In genomic region chr14:19817949-19818348, GRCm38 (mm10) we compare ENCODE assay signal across 8 mouse cellular contexts. TPM values are rescaled to one million over a fixed set of nuclear protein-coding genes. Genes with fewer than 3 reads are reported as not detected.
DNase-seq lines count a peak whose midpoint lies in the region; ATAC-seq lines count a peak whose summit lies in the region.

No protein-coding gene starts in this region.

- no peak for ATAC-seq in cerebellum, adult (ENCODE audit: insufficient number of reproducible peaks, low FRiP score, low TSS enrichment)
- ATAC-seq in megakaryocyte progenitor cell, adult 5-6 weeks (replicated peaks; ENCODE audit: poor library complexity): peak; percentile 97

- intact Hi-C loops in heart, postnatal 10 days (cut with DNase I): loop anchor here (1.0 to 2.0 kb wide), 2 partner anchors 67 to 112 kb away; partner anchors contain the start of gene Nid2

- peak; percentile 37 for DNase-seq in cerebellum, adult 11 months
- peak; percentile 67 for DNase-seq in adrenal gland, adult 2 months
- DNase-seq in embryo, embryonic 9.5 days (ENCODE audit: extremely low spot score): peak; percentile 69
- DNase-seq in heart, postnatal 10 days: peak; percentile 82 to 91
- peak; percentile 69 to 95 for DNase-seq in layer of hippocampus, postnatal 25 days (ENCODE audit: extremely low spot score in 1 of 2, low spot score in 1 of 2)
- DNase-seq in skeletal muscle tissue, adult 2 months (ENCODE audit: low read depth, low spot score): peak; percentile 61

RNA-seq across cellular contexts. Expression of gene Rtraf, which starts 5.7 kb away (rescaled TPM):
- total RNA-seq in adrenal gland, adult 2 months (2021): 10 to 100 TPM; 75.4 to 84.4 TPM
- polyA plus RNA-seq in adrenal gland, adult 2 months (2012; rRNA removed): 7.3 and 12.6 TPM in 2 replicates
- total RNA-seq in heart, postnatal 10 days (2021): 10 to 100 TPM; 75.5 to 77.7 TPM
- 10 to 100 TPM; 49.9 to 53.3 TPM for total RNA-seq in layer of hippocampus, postnatal 25 days (2021)
- 165 and 167 TPM in 2 replicates for total RNA-seq in megakaryocyte progenitor cell, adult 5-6 weeks (2015)
- total RNA-seq in megakaryocyte progenitor cell, adult 5-6 weeks (2017): 141 and 161 TPM in 2 replicates
